1 mouse cellular context compared by ENCODE assay signal in genomic region chr11:6200087-6200569, GRCm38 (mm10).
TF ChIP-seq lines count a peak whose summit lies in the region.

Gene Nudcd3 (minus strand): TSS chr11:6200415.

TF ChIP-seq in MEL, 35 proteins besides CTCF, POLR2A, EP300 and RAD21 (continued from another document):
- TF ChIP-seq MAFK (IDR thresholded peaks at IDR 0.05; ENCODE audit: borderline replicate concordance, low read depth, low read length) = no peak
